Mouse (Mus musculus): ENCODE measurements around the gene Med16. TPM values are rescaled to one million over a fixed set of nuclear protein-coding genes. Genes with fewer than 3 reads are reported as not detected.

Med16 gene
- polyA plus RNA-seq (2012; ENCODE audit: low replicate concordance), result 54.4 and 61.9 TPM in 2 replicates

DNA sequence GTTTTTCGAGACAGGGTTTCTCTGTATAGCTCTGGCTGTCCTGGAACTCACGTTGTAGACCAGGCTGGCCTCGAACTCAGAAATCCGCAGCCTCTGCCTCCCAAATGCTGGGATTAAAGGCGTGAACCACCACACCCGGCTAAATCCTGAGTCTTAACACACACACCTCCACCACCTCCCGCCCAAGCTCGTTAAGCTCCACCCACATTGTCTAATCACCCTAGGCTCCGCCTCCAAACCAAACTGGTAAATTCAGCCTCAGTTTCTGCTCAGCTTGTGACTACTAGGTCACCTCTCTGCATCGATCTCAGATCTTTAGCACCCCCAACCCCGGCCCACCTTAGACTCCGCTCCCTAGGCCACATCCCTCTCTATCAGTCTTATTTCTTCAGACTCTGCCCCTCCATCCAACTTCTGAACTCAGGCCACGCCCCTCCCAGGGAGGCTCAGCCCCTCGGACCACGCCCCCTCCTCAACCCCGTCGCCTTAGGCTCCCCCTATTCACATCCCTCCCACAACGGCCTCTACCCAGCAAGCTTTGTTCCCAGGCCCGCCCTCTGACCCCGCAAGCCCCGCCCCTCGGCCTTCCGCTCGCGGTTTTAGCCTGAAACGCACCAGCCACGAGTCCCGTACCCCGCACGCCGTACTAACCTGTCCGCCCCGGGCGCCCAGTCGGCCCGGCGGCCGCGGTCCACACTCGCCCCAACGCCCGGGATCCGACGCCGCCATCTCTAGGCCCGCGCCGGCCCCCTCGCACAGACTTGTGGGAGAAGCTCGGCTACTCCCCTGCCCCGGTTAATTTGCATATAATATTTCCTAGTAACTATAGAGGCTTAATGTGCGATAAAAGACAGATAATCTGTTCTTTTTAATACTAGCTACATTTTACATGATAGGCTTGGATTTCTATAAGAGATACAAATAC, at the start of gene Med16:
TSS of gene Med16 (minus strand) at position 757 of the 925 bp plus-strand sequence.

DNA sequence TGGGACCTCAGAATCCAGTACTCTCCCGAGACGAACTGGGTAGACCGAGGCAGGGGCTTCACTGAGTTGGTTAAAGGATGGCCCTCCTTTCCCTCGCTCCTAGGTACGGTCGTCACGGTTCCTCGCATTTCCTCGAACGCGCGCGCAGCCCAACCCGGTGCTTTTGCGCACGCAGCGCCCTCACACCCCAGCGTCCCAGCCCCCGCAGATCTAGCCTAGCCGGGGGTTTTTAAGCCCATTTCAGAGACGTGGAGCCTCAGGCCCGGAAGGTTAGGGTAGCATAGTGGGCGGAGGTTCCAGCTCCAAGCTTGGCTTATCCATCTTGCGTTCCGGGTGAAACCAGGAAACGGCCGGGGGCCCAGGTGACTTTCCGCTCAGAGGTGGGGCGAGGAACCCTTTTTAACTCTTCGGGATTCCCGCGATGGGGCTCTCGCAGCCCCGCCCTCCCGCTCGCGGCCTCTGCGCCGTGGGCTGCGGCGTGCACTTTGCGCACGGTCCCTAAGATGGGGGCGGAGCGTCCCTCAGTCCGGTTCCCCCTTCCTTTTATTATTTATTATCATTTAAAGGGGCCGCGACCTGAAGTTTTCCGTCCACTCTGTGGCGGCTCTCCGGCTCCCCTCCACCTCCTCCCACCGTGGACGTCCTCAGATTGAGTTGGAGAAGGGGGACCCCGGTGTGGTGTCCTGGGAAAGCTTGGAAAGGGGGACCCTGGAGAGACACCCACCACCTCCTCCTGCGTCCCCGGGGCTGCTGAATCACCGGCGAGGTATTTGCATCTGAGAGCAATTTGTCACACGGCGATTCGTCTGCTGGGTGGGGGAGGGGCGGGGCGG, 18.0 kb upstream of the Med16 start, which contains the start of gene Arid3a:
TSS of gene Arid3a (plus strand) at position 553 of the 833 bp plus-strand sequence.

DNA sequence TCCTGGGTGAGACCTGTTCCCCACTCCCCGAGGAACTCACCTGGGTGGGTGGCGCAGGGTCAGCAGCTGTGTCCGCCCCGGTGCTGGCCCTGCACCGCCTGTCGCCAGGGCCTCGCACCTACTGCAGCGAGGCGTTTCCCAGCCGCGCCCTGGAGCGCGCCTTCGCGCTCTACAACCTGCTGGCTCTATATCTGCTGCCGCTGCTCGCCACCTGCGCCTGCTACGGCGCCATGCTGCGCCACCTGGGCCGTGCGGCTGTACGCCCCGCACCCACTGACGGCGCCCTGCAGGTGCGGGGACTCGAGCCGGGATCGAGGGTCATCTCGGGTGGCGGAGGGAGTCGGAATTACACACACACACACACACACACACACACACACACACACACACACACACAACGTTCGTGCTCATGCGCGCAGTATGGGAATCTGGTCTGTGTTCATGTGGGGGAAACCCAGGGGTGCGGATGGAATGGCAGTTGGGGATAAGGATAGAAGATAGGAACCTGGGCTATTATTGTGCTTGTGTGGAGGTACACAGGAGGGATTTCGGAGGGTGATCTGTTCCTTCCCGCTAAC, 12.3 kb upstream of the Med16 start, which contains the start of gene R3hdm4:
TSS of gene R3hdm4 (minus strand) at position 251 of the 578 bp plus-strand sequence.

DNA sequence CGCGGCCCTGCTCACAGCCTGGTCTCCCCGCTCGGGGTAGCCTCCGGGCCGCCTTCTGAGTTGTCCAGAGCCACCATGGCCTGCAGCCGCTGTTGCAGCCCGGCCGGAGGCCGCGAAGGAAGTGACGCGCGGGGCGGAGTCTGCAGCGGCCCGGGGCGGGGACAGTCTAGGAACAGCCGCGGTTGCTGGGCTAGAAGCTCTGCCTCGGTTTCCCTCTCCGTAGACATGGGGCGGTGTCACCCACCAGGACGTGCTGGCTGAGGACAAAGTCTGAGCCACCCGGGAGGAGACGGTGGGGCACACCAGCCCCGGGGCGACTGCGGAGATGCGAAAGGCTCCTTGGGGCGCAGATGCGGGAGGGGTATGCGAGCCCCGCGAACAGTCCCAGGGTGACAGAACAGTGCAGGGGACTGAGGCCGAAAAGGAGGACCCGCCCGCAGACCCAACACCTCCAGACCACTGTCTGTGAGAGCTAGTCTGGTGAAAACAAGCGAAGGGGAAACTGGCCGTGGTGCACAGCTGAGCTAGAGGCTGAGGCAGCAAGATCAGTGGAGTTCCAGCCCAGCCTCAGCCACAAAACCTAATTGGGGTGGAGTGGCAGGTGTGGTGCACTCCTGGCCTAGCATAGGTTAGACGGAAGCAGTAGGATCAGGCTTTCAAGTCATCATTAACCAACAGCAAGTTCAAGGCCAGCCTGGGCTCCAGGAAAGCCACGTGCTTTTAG, 8.2 kb upstream of the Med16 start, which contains the start of gene Kiss1r:
TSS of gene Kiss1r (plus strand) at position 164 of the 724 bp plus-strand sequence.

DNA sequence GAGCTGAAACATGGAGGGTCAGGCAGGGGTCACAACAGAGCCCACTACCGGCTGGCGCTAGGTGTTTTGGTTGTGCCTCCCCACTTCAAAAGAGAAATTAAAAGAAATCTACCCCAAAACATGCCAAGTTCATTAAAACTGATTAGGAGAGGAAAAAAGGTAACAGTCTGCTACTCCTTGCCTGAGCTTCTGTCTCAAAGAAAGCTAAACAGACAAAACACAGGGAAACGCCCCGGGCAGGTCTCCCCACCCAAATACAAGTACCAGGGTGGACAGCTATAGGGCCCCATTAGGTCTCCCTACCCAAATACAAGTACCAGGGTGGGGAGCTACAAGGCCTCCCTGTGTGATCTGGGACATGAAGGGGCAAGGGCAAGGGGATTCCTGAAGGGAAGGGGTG, 1.8 kb upstream of the Med16 start, which contains the start of gene Gm26602:
TSS of gene Gm26602 (plus strand) at position 301 of the 400 bp plus-strand sequence.

DNA sequence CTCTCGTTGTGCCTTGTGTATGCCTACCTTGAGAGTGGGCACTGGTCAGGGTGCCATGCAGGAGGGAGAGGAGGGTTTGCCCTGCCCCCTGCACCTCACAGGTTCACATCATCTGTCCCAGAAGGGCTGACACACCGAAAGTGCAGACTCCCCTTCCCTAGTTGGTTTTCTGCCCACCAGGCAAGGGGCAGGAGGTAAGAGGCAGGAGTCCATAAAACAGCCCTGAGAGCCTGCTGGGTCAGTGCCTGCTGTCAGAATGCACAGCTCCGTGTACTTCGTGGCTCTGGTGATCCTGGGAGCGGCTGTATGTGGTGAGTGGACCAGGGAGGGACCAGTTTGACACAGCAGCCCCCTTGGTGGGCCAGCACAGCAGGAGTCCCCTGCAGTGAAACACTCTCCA, 18.1 kb downstream of the Med16 start, which contains the start of gene Cfd:
TSS of gene Cfd (plus strand) at position 184 of the 400 bp plus-strand sequence.

DNA sequence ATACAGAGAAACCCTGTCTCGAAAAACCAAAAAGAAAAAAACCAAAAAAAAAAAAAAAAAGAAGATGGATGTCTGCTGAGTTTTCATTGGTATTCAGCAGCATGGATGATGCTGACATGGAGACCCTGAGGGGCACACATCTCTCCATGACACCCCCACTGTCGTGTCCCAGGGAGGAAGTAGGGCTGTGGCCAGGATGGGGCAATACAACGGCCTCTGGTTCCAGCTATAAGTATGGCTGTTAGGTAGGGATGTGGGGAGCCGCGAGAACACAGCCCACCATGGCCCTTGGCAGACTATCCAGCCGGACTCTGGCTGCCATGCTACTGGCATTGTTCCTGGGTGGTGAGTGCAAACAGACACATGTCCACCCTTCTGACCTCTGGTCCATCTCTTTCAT, 22.7 kb downstream of the Med16 start, which contains the start of gene Elane:
TSS of gene Elane (plus strand) at position 194 of the 400 bp plus-strand sequence.

DNA sequence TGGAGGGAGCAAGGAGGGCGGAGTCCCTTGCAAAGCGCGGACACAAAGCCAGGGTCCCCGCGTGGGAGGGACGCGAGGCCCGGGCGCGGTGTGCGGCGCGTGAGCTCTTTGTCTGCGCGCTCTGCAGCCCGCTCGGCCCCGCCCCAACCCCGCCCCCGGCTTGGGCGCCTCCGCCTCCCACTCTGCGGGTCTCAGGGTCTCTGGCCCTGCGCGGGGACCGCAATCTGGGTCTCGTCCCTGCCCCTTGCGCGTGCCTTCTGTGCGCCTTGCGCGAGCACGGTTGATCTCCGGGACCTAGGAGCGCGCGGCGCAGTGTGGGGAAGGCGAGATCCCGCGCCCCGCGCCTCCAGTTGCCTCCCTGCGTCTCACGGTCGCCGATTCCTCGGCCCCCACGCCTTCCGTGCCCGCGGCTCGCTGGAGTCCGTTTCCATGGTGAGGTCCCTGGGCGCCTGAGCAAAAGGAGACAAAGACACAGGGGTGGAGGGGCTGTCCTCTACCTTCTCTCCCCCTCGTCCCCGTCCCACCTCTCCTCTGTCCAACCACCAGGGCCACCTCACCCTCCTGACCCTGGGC, 34.3 kb downstream of the Med16 start, which contains the start of the genes Prtn3 and Plppr3:
TSS of gene Prtn3 (plus strand) at position 187 of the 573 bp plus-strand sequence.
TSS of gene Plppr3 (minus strand) at position 345 of the 573 bp plus-strand sequence.

DNA sequence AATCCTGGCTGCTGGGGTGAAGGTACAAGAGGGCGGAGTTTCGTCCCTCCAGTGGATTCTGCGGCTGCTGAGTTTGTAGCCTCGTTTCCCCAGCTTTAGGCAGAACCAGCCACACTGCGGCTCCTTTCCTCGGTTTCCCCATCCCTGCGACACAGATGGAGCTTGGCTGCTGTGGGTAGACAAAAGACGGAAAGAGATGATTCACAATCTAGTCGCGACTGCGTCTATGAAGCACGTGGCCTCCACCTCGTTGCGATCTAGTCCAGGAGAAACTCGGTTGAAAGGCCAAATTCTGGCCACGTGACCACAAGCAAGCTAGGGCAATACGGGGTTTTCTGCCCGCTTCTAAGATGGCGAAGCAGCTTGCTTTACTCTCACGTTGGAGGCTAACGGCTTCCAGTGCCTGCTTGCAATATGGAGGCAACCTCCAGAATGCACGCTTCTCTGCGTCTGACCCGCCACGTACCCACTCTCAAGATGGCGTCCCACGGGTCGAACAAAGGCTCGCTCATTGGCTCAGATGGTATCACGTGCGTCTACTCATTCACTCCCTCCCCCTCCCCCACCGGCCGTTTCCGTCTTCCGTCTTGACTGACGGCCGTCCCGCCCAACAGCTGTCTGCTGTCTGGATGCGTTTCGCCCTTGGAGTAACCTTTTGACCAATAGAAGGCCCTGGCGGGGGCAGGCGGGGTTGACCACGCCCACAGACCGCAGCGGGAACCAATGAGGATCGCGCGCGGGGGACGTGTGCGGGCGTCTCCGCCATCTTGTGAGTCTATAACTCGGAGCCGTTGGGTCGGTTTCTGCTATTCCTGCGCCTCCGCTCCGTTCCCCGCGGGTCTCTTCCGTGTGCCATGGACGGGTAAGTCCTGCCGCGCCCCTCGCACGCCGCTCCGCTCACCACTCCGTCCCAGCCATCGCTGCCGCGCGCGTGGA, 54.6 kb downstream of the Med16 start, which contains the start of gene Ptbp1:
TSS of gene Ptbp1 (plus strand) at position 568 of the 936 bp plus-strand sequence.

Other genes starting within 250 kb of the Med16 start
- 1.2 and 4.1 TPM in 2 replicates for gene Madcam1, start 244.4 kb downstream of the Med16 start, polyA plus RNA-seq (2012; ENCODE audit: low replicate concordance)
- 124 and 133 TPM in 2 replicates for gene Tpgs1, start 239.6 kb downstream of the Med16 start, polyA plus RNA-seq (2012; ENCODE audit: low replicate concordance)
- 509 and 614 TPM in 2 replicates for gene Cdc34, start 226.7 kb downstream of the Med16 start, polyA plus RNA-seq (2012; ENCODE audit: low replicate concordance)
- gene Gzmm, start 219.9 kb downstream of the Med16 start, polyA plus RNA-seq (2012; ENCODE audit: low replicate concordance), result 0.73 and 5.0 TPM in 2 replicates
- 1,297 and 3,633 TPM in 2 replicates for gene Bsg, start 204.4 kb downstream of the Med16 start, polyA plus RNA-seq (2012; ENCODE audit: low replicate concordance)
- 3.5 and 7.7 TPM in 2 replicates for gene Hcn2, start 192.3 kb downstream of the Med16 start, polyA plus RNA-seq (2012; ENCODE audit: low replicate concordance)
- 55.2 and 56.1 TPM in 2 replicates for gene Polrmt, start 162.3 kb downstream of the Med16 start, polyA plus RNA-seq (2012; ENCODE audit: low replicate concordance)
- 0.23 TPM in 1 of 2 replicates, not detected in the other for gene Fgf22, start 153.8 kb downstream of the Med16 start, polyA plus RNA-seq (2012; ENCODE audit: low replicate concordance)
- 437 and 591 TPM in 2 replicates for gene Rnf126, start 142.0 kb downstream of the Med16 start, polyA plus RNA-seq (2012; ENCODE audit: low replicate concordance)
- 1.4 and 2.5 TPM in 2 replicates for gene Fstl3, start 131.7 kb downstream of the Med16 start, polyA plus RNA-seq (2012; ENCODE audit: low replicate concordance)
- gene Prss57, start 118.0 kb downstream of the Med16 start, polyA plus RNA-seq (2012; ENCODE audit: low replicate concordance), result 0.16 TPM in 1 of 2 replicates, not detected in the other
- gene Palm, start 115.4 kb downstream of the Med16 start, polyA plus RNA-seq (2012; ENCODE audit: low replicate concordance), result 6.9 and 13.2 TPM in 2 replicates
- gene Misp, start 87.9 kb downstream of the Med16 start, polyA plus RNA-seq (2012; ENCODE audit: low replicate concordance), result 0.45 TPM in 1 of 2 replicates, not detected in the other
- 557 and 1,313 TPM in 2 replicates for gene Ptbp1, start 54.5 kb downstream of the Med16 start, polyA plus RNA-seq (2012; ENCODE audit: low replicate concordance)
- 10.8 and 17.6 TPM in 2 replicates for gene Prtn3, start 34.4 kb downstream of the Med16 start, polyA plus RNA-seq (2012; ENCODE audit: low replicate concordance)
- 0.51 and 0.96 TPM in 2 replicates for gene Plppr3, start 34.3 kb downstream of the Med16 start, polyA plus RNA-seq (2012; ENCODE audit: low replicate concordance)
- gene Elane, start 22.7 kb downstream of the Med16 start, polyA plus RNA-seq (2012; ENCODE audit: low replicate concordance), result 4.2 and 5.4 TPM in 2 replicates
- gene Cfd, start 18.1 kb downstream of the Med16 start, polyA plus RNA-seq (2012; ENCODE audit: low replicate concordance), result not detected in 2 replicates
- not detected in 2 replicates for gene Gm26602, start 1.9 kb upstream of the Med16 start, polyA plus RNA-seq (2012; ENCODE audit: low replicate concordance)
- 0.52 and 0.64 TPM in 2 replicates for gene Kiss1r, start 8.0 kb upstream of the Med16 start, polyA plus RNA-seq (2012; ENCODE audit: low replicate concordance)
- 102 and 146 TPM in 2 replicates for gene R3hdm4, start 12.3 kb upstream of the Med16 start, polyA plus RNA-seq (2012; ENCODE audit: low replicate concordance)
- gene Arid3a, start 18.1 kb upstream of the Med16 start, polyA plus RNA-seq (2012; ENCODE audit: low replicate concordance), result 59.2 and 117 TPM in 2 replicates
- gene Wdr18, start 51.2 kb upstream of the Med16 start, polyA plus RNA-seq (2012; ENCODE audit: low replicate concordance), result 67.7 and 87.8 TPM in 2 replicates
- 0.12 and 0.17 TPM in 2 replicates for gene Grin3b, start 61.8 kb upstream of the Med16 start, polyA plus RNA-seq (2012; ENCODE audit: low replicate concordance)
- gene Tmem259, start 75.4 kb upstream of the Med16 start, polyA plus RNA-seq (2012; ENCODE audit: low replicate concordance), result 658 and 1,473 TPM in 2 replicates
- 222 and 247 TPM in 2 replicates for gene Cnn2, start 79.7 kb upstream of the Med16 start, polyA plus RNA-seq (2012; ENCODE audit: low replicate concordance)
- 37.0 and 54.4 TPM in 2 replicates for gene Abca7, start 87.6 kb upstream of the Med16 start, polyA plus RNA-seq (2012; ENCODE audit: low replicate concordance)
- 156 and 353 TPM in 2 replicates for gene Arhgap45, start 107.7 kb upstream of the Med16 start, polyA plus RNA-seq (2012; ENCODE audit: low replicate concordance)
- gene Polr2e, start 130.9 kb upstream of the Med16 start, polyA plus RNA-seq (2012; ENCODE audit: low replicate concordance), result 53.8 and 132 TPM in 2 replicates
- gene Gpx4, start 138.2 kb upstream of the Med16 start, polyA plus RNA-seq (2012; ENCODE audit: low replicate concordance), result 698 and 1,678 TPM in 2 replicates
- 72.7 and 82.1 TPM in 2 replicates for gene Sbno2, start 196.6 kb upstream of the Med16 start, polyA plus RNA-seq (2012; ENCODE audit: low replicate concordance)
- gene Stk11, start 206.9 kb upstream of the Med16 start, polyA plus RNA-seq (2012; ENCODE audit: low replicate concordance), result 127 and 185 TPM in 2 replicates
- gene Atp5d, start 229.7 kb upstream of the Med16 start, polyA plus RNA-seq (2012; ENCODE audit: low replicate concordance), result 1,038 and 1,245 TPM in 2 replicates
- gene Cbarp, start 231.9 kb upstream of the Med16 start, polyA plus RNA-seq (2012; ENCODE audit: low replicate concordance), result 40.1 and 43.9 TPM in 2 replicates
- 224 and 253 TPM in 2 replicates for gene Midn, start 239.3 kb upstream of the Med16 start, polyA plus RNA-seq (2012; ENCODE audit: low replicate concordance)